Mouse (Mus musculus): ENCODE measurements around the gene Myo15b. TPM values are rescaled to one million over a fixed set of nuclear protein-coding genes. Genes with fewer than 3 reads are reported as not detected.

The Myo15b gene
- polyA plus RNA-seq, 1 experiment from 2014 or later: 16.5 TPM

DNA sequence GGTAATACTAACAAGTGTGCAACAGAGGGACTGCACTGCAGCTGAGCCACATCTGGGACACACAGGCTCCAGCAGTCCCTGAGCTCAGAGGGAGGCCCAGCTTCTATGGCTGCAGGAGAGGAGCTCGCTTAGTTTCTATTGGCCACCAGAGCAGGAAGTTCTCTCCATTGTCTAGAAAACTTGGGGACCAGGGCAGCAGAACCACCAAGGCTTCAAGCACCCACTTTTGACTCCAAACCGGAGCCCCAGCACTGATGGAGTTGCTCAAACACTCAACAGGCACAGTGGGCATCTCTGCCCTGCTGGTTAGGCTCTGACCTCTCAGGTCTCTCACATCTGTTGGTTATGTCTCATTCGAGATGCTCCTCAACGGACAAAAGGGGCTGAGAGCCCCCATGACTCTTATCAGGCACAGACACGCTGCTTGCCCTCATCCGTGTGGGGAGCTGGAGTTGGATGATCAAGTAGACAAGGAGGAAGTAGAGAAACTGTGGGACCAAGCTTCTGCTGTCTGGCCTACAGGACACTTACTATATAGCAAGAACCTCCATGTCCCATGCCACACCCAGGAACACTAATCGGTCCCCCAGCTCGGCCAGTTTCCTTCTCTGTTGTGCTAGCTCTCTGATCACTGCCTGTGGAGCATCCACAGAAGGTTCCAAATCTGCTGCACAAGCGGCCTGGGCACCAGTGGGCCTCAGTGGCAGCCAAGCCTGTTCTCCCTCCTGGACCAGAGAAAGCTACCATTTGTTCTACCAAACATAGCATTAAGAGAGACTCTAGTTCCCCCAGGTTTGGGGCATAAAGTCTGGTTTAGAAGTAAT lies 43.3 kb downstream of the Myo15b start:
- no peak overlapping the region for H3K27ac ChIP-seq
- no peak overlapping the region for H3K9ac ChIP-seq (ENCODE audit: low read depth, low read length)
- DNase-seq (ENCODE audit: low spot score) (no peak), ATAC-seq (replicated peaks; ENCODE audit: low FRiP score, low read depth) (no peak)
- no peak for TF ChIP-seq CTCF (IDR thresholded peaks at IDR 0.05; ENCODE audit: low read depth)
- H3K4me3 ChIP-seq (replicated peaks; ENCODE audit: low read depth, low read length): no peak overlapping the region
- WGBS: 87% methylated on average over 9 of the region's 9 CpGs
- no peak overlapping the region for H3K4me2 ChIP-seq (ENCODE audit: low read length)
- no peaks in the 10 kb centered on the region for H3K36me3 ChIP-seq (ENCODE audit: insufficient read depth, low read length)
- H3K27me3 ChIP-seq (ENCODE audit: insufficient read depth, low read length): no peaks in the 10 kb centered on the region
- peaks cover 60% of the 10 kb centered on the region for H3K4me1 ChIP-seq (replicated peaks; ENCODE audit: insufficient read depth, low read length)
- no peaks in the 10 kb centered on the region for H3K9me3 ChIP-seq (replicated peaks; ENCODE audit: low read length)

DNA sequence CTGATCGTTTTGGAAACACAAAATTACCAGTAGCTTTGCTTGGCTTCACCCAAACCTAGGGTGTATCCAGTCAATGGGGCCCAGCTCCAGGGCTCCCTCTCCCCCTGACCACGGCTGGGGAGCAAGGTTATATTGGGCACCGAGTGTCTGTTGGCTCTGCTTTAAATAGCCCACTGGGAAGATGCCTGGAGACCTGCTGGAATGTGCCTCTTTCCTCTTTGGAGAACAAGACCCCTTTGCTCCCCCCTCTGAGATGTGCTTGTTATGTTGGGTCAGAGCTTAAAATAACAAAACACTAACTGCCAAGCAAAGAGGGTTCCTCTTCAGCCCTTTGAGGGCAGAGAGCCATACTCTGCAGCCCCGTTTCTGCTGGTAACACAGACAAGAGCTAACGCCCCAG lies 44.0 kb downstream of the Myo15b start:
- Histone ChIP-seq H3K9me3 (replicated peaks; ENCODE audit: low read length) (no peaks in the 10 kb centered on the region), H3K27me3 (ENCODE audit: insufficient read depth, low read length) (no peaks in the 10 kb centered on the region), H3K27ac (0 out of 2 replicates have a peak overlapping the region, but pooled peaks have one; percentile 25), H3K36me3 (ENCODE audit: insufficient read depth, low read length) (no peaks in the 10 kb centered on the region), H3K4me1 (replicated peaks; ENCODE audit: insufficient read depth, low read length) (peaks cover 65% of the 10 kb centered on the region), H3K4me3 (replicated peaks; ENCODE audit: low read depth, low read length) (no peak overlapping the region), H3K9ac (ENCODE audit: low read depth, low read length) (no peak overlapping the region), H3K4me2 (ENCODE audit: low read length) (no peak overlapping the region)
- no peak for TF ChIP-seq CTCF (IDR thresholded peaks at IDR 0.05; ENCODE audit: low read depth)
- no peak for ATAC-seq (replicated peaks; ENCODE audit: low FRiP score, low read depth)
- 73% methylated on average over 5 of the region's 5 CpGs for WGBS
- DNase-seq (ENCODE audit: low spot score): no peak

DNA sequence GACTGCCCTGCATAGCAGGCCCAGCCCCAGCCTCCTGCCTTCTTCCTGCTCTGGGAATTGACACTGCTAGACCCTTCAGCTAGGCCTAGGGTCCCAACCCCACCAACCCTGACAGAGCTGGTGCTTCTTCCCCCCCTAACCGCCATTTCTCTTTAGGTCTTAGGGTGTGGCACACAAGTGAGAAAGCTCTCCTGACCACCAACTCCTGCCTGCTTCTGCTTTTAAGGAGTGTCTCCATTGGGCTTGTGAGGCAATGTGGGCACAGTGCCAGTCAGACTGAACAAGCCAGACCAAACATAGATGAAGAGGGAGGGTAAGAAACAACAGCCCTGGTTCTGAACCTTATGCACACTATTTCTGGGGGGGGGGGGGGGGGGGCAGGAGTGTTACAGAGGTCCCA lies 44.6 kb downstream of the Myo15b start:
- Histone ChIP-seq H3K4me2 (ENCODE audit: low read length) (no peak overlapping the region), H3K27ac (peak overlapping the region; percentile 25; the same call in 1 of the 2 replicates), H3K36me3 (ENCODE audit: insufficient read depth, low read length) (no peaks in the 10 kb centered on the region), H3K4me3 (replicated peaks; ENCODE audit: low read depth, low read length) (no peak overlapping the region), H3K4me1 (replicated peaks; ENCODE audit: insufficient read depth, low read length) (peaks cover 66% of the 10 kb centered on the region), H3K9ac (ENCODE audit: low read depth, low read length) (no peak overlapping the region), H3K27me3 (ENCODE audit: insufficient read depth, low read length) (no peaks in the 10 kb centered on the region), H3K9me3 (replicated peaks; ENCODE audit: low read length) (no peaks in the 10 kb centered on the region)
- no peak for ATAC-seq (replicated peaks; ENCODE audit: low FRiP score, low read depth)
- no peak for TF ChIP-seq CTCF (IDR thresholded peaks at IDR 0.05; ENCODE audit: low read depth)
- 67% methylated on average over 1 of the region's 1 CpGs for WGBS
- DNase-seq (ENCODE audit: low spot score): no peak

DNA sequence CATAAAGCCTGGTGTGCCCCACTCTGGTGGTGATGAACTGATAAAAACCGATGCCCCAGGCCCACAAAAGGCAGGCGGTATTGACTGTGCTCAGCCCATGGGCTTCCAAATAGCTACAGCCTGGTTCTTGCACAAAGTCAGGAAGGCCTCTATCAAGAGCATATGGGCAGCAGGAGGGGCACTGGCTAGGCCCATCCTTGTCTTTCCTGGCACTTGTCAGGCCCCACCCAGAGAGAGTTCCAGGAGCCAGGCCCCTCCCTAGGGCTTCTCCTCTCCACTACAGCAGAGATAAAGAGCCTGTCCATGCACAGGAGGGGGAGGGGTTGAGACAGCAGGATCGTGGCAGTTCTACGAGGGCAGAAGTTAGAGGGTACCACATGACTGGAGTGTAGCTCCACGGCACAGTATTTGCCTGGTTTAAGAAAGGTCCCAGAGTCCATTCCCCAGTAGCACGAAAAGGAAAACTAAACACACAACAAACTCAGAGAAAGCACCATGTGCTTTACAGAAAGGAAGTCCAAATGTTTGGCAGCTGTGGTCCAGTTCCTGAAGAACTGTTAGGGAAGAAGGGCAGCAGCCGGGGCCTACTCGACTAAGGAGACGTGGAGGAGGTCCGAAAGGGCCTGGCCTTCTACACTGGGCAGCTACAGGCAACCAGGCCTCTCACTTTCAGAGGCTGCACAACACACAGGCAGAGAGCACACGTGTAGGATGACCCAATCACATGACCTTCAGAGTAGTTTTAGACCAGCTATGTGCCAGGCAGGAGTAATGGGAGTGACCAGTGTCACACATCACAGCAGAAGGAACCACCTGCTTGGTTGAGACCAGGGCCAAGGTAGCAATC lies 45.4 kb downstream of the Myo15b start:
- Histone ChIP-seq H3K9me3 (replicated peaks; ENCODE audit: low read length) (no peaks in the 10 kb centered on the region), H3K4me2 (ENCODE audit: low read length) (no peak overlapping the region), H3K4me1 (replicated peaks; ENCODE audit: insufficient read depth, low read length) (peaks cover 66% of the 10 kb centered on the region), H3K4me3 (replicated peaks; ENCODE audit: low read depth, low read length) (no peak overlapping the region), H3K9ac (ENCODE audit: low read depth, low read length) (no peak overlapping the region), H3K27me3 (ENCODE audit: insufficient read depth, low read length) (no peaks in the 10 kb centered on the region), H3K36me3 (ENCODE audit: insufficient read depth, low read length) (no peaks in the 10 kb centered on the region), H3K27ac (peak overlapping the region; percentile 83)
- 51% methylated on average over 11 of the region's 11 CpGs for WGBS
- DNase-seq (ENCODE audit: low spot score) (no peak), ATAC-seq (replicated peaks; ENCODE audit: low FRiP score, low read depth) (0 out of 2 replicates have a peak, but pooled peaks have one; percentile 1)
- TF ChIP-seq CTCF (IDR thresholded peaks at IDR 0.05; ENCODE audit: low read depth): no peak

DNA sequence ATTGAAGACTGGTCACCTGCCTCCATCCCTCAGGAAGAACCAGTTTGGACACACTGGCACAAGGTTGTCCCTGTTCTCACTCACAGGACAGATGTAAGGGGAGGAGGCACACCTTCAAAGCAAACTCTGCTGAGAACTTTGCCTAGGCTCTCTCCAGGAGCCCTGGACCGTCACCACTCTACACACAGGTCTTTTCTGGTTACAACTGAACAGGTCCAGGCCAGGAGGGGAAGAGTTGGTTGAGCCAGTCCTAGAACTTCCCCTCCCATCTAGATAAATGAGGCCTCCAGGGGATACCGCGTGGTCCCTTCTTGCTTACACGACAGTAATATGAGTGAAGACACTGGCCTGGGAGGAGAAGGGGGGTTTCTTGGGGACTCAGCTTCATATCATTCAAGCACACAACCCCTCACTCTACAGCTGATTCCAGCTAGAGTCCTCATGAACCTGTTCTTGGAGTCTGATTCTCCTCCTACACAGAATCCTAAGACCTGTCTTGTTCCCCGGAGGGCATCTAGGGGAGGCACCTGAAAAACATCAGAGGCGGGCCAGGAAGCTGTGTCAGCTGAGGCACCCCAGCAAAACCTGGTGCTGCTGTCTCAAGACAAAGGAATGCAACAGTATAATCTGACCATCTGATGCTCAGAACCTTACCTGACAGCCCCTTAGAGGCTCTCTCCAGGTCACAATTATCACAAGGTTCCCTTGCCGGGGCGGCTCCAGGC lies 46.2 kb downstream of the Myo15b start:
- no peaks in the 10 kb centered on the region for H3K9me3 ChIP-seq (replicated peaks; ENCODE audit: low read length)
- TF ChIP-seq CTCF (IDR thresholded peaks at IDR 0.05; ENCODE audit: low read depth): no peak
- no peaks in the 10 kb centered on the region for H3K36me3 ChIP-seq (ENCODE audit: insufficient read depth, low read length)
- DNase-seq (ENCODE audit: low spot score) (no peak), ATAC-seq (replicated peaks; ENCODE audit: low FRiP score, low read depth) (0 out of 2 replicates have a peak, but pooled peaks have one; percentile 7)
- no peak overlapping the region for H3K4me3 ChIP-seq (replicated peaks; ENCODE audit: low read depth, low read length)
- peaks cover 62% of the 10 kb centered on the region for H3K4me1 ChIP-seq (replicated peaks; ENCODE audit: insufficient read depth, low read length)
- H3K4me2 ChIP-seq (ENCODE audit: low read length): peak overlapping the region; percentile 21; the same call in 1 of the 2 replicates
- no peak overlapping the region; the same call in 1 of the 2 replicates for H3K9ac ChIP-seq (ENCODE audit: low read depth, low read length)
- no peaks in the 10 kb centered on the region for H3K27me3 ChIP-seq (ENCODE audit: insufficient read depth, low read length)
- 59% methylated on average over 8 of the region's 8 CpGs for WGBS
- peak overlapping the region; percentile 83 for H3K27ac ChIP-seq

Data from kidney, postnatal 0 days (tissue).